Mouse (Mus musculus) ovary, postnatal 36 days (tissue): Measurements from ENCODE around the gene Plg.

Experiments used
- DNase-seq: peaks from one replicate; pipeline ENCODE4 v3.0.0; 2022; ENCODE audit warnings: low spot score, mixed read lengths

The Plg gene

GRCm38 (mm10) chr17:12377981-12378705, at the start of gene Plg:
Gene Plg, plus strand, starts transcription at chr17:12378608.
- DNase-seq, result no peak

DNA sequence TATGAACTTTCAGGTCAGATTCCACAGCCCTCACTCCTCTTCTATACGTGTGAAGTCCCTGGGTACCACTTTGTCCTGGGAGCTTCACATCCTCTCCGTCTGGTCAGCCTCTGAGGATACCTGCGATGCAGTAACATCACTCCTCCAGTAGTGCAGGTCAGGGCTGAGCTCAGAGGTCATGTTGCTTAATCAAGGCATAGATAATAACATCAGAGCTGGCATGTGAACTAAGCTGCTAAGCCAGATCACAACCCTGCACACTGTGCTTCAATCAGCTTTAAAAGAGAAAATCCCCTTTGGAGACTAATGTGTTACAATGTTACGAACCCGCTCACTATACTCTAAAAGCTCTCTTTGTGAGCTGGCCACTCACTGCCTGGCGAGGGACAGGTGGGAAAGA, 43.3 kb upstream of the Plg start:
- DNase-seq, result no peak

DNA sequence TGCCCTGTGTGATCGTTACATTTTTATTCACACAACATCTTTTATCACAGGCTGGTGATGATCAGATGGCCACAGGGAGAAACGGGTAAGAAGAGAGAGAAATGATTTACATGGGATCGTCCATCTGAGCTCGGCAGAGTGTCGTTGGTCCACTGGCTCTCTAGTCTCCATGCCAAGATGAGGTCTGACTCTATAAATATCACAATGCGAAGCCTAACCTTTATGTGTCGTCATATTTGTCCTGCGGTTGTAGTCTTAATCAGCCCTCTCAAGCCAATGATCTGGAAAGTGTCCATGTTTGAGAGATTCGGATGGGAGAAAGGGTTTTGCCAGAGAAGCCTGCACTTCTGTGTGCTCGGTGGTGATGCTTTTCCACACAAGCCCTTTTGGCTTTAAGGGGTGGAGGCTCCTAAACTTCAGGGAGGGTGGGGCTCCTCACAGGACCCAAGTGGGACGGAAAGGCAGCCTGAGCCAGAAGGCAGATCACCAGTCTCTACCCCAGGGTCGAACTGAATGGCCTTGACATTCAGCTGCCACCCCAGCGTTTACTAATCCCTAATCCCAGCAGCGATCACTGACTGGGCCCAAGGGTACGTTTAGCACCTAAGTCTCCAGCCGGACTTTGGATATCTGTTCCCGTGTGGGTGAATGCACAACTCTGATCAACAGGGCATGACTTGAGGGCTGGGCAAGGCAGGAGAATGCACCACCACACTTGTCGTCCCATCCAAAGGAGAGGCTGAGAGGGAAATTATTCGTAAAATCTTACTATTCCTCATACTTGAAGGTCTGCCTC, 42.1 kb upstream of the Plg start:
- no peak for DNase-seq

DNA sequence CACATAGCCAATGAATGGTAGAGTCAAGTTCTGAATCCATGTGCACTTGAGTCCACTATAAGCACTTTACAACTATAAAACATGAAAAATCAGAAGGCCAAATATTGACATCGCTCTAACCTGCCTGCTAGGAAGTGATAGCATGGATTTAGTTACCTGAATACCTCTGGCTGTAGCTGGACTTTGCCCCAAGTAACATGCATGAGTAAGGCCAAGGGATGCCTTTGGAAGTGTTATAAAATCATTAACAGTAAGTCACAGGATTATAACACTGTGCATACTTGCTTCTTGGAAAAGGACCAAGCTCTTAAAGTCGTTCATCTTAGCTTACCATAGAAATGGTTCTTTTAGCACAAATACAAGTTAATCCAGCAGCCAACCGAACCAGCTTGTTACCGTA, 41.3 kb upstream of the Plg start:
- no peak for DNase-seq

DNA sequence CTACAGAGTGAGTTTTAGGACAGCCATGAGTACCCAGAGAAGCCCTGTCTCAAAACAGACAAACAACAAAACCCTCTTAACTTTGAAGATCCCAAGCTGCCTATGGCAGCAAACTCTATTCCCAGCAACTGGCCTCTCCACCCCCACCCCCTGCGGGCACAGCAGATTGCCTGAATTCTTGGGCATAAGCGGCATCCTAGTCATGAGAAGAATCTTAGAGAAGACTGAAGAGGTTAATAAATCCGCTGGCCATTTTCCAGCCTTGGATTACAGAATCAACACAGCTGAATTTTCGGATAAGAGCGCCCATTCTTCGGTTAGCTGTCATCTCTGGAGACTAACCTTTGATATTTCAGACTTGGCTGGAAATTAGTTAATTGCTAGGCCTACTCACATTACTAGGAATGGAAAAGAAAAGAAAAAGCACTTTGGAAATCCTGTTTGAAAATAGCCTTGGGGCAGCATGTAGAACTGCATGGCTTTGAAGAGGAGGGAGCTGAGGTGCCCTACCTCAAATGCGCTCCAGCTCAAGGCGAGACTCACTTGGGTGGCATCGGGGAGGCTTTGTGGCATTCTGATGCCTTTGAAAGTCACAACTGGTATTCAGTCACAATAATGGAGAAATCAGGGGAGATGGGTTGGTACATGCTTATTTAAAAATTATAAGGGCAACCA, 34.6 kb upstream of the Plg start:
- no peak for DNase-seq

GRCm38 (mm10) chr17:12347462-12347861, 30.9 kb upstream of the Plg start:
- no peak for DNase-seq

- no peak for DNase-seq
Observed at GRCm38 (mm10) chr17:12351564-12351963, 26.8 kb upstream of the Plg start.

DNA sequence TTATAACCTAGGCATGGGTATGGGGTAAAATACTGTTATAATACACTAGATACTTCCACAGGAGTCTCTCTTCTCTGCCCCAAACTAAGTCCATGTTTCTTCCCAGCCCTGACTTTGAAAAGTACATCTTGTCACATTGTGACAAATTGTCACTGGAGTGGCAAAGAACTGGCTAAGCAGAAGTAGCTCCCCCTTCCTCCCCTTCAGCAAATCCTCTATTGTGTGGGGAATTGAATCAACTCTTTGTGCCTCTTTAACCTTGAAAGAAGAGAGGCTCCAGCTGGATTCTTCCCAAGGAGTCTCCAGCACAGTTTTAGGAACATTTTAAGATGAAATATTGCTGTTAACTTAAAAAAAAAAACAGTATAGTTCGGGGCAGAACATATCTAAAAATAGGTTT, 25.6 kb upstream of the Plg start:
- no peak for DNase-seq

DNA sequence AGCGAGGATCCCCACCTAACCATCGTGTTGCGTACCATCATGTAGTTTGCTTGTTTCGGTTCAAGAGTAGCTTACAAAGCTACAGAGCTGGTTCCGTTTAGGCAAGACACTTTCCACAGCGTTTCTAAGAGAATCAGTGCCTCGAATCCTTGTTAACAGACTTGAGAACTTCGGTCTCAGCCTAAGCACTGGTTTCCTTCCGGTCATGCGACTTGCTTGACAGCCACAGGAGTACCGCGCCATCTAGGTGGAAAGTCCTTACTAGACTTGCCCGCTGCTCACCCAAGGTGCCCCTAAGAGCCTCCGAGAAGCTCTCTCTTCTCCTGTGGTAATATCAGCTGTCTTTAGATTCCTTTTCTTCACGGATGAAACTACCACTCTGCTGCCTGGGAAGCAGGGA, 18.5 kb upstream of the Plg start:
- DNase-seq, result no peak

GRCm38 (mm10) chr17:12363601-12364425, 14.6 kb upstream of the Plg start:
- no peak for DNase-seq

DNA sequence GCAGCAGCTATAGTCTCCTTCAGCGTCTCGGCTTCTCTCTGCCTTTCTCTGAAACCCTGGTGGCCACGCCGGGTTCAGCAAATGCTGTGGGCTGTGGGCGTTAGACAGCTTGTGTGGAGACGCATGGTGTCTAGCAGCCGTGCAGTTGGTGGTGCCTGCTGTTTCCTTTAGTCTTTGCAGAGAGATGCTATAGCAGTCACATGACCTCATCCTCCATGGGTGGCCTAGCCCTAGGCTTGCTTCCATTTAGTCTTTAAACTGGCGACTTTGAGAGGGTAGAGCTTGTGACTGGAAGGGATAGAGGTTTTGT, 14.0 kb upstream of the Plg start:
- no peak for DNase-seq

GRCm38 (mm10) chr17:12367373-12367930, 11.0 kb upstream of the Plg start:
- peak; percentile 64 for DNase-seq

DNA sequence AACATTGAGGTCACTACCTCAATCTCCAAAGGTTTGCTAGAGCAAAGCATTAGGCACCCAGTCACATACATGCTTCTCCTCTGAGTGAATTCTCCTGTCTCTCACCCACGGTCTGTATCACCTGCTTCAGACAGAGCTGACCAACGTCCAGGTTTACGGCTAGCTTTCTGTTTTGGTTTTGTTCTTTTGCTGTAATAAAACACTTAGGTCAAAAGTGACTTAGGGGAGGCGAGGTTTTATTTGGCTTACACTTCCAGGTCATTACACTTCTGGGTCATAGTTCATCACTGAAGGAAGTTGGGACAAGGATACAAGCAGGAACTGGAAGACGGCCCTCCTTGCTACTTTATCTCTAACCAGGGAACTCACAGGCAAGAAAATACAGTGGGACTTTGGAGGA, 9.0 kb upstream of the Plg start:
- no peak for DNase-seq

- DNase-seq, result no peak
Observed at GRCm38 (mm10) chr17:12370289-12370688, 8.1 kb upstream of the Plg start.

DNA sequence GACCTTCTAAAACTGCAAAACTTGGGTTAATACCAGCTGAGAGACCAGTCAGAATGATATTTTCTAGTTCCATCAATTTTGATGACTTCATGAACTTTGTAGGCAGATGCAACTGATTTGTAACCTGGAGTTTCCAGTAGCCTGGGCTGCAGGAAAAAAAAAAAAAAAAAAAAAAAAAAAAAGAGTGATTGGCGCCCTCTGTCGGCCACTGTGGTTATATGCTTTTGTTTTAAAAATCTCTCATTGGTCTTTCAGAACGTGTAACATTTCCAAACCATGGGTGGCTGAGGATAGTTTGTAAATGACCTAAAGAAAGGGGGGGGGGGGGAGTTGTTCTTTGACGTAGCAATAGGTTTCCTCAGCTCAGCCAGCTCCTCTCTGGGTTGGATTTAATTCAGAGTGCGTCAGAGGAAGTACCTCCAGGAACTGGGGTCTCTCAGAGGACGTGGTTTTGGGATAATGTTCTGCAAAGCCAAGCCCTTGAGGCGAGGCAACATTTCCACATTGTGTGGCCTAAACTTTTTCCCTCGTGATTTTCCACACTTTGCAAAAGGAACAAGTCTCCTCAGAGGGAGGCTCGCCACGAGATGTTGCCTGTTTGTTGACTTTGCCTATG, 7.0 kb upstream of the Plg start:
- no peak for DNase-seq

DNA sequence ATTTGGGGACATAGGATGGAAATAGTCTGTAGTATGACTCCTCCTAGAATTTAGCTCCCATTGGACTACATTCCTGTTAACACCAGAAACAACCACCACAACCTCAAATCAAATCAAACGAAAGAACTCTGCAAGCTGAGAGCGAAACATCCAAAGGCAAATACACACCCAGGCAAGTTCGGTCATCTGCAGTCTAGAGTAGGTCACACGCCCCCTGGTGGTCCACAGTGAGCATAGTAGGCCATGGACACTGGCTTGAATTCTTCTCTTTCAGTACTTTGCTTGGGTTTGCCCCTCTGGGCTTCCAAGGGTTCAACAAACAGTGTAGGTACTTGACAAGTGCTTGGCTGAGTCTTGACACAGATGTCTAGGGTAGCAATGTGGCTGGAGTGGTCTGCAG, 6.4 kb upstream of the Plg start:
- DNase-seq, result peak; percentile 60

GRCm38 (mm10) chr17:12373601-12374144, 4.7 kb upstream of the Plg start:
- DNase-seq, result no peak

GRCm38 (mm10) chr17:12380287-12380686, 1.9 kb downstream of the Plg start:
- no peak for DNase-seq

GRCm38 (mm10) chr17:12381579-12381978, 3.2 kb downstream of the Plg start:
- DNase-seq, result no peak

DNA sequence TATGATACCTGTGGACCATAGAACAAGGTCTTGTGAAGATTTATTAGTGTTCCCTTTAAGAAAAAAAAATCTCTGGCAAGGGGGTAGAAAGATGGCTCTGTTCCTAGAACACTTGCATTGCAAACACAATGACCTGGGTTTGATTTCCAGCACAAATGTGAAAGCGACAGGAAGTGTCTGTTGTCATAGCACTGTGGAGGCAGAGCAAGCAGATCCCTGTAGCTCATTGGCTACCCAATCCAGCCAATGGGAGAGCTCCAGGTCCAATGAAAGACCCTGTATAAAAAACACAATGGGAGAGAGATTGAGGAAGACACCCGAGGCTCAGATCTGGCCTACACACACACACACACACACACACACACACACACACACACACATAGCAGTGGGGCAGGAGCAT, 4.1 kb downstream of the Plg start:
- DNase-seq, result no peak

DNA sequence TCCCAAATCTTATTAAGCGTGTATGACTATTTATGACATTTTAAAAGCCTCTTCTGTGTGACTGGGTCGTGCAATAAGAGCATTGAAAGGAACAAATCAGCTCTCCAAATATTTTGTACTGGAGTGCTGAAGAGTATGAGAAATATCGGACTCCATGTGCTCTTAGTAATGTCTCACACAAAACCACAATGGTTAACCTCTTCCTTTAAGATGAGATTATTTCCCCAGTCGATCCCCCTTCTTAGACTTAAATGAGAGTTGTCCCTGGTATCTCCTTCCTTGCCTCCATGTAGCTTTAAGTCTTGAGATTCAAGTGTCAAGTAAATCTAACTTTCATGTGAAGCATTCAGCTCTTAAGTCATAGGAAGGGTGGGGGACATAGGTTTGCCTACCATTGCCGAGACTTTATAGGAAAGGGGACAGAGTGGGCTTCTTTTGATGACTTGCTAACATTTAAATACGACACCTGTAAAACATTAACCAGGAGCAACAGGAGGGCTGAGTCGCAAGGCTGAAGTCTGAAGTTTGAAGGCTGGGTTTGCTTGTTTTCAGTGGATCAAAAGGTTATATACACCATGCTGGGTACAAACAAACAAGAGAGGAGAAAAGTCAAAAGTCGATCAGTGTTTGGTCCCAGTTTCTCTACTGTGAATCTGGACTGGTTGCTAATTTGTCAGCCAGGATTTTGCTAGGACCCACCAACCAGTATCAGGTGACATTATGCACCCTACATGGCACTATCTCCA, 6.8 kb downstream of the Plg start:
- no peak for DNase-seq
